Mouse (Mus musculus): ENCODE results near the gene Gm28308.

DNA sequence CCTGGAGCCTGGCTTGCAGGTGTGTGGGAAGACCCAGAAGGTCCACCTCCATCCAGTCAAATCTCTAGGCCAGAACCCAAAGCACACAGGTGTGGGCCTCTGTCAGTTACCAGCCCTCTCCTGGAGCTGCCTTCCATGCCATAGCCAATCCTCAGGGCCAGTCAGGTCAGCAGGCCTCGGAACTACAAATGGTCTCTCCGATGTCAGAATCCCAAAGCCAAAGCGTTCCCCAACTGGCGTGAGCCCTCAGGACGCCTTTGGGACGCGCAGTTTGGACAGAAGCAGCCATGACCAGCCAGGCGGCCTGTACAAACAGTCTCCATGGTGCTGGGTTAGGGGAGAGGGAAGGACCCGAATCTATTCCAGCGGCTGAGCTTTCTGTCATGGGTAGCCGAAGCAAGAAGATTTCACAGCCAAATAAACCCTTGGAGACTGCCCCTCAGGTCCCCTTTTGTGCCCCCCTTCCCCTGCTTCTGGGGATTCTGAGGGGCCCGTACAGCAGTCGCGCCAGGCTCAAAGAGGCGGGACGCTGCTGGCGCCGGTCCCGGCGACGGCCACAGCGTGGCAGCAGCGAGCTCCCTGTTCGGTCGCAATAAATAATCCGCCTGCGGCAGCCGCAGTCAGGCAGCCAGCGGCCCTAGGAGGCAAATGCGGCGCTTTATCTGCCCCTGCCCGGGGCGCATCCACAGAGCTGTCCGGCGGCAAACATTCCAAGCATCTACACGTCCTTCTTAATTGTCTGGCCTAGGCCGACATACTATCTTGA lies 1.8 kb downstream of the Gm28308 start:
- peak; percentile 83 for TF ChIP-seq CTCF (IDR thresholded peaks at IDR 0.05)
- TF ChIP-seq EP300 (IDR thresholded peaks at IDR 0.05), result no peak

Measured in lung, postnatal 0 days (tissue).